In the genomic region with DNA sequence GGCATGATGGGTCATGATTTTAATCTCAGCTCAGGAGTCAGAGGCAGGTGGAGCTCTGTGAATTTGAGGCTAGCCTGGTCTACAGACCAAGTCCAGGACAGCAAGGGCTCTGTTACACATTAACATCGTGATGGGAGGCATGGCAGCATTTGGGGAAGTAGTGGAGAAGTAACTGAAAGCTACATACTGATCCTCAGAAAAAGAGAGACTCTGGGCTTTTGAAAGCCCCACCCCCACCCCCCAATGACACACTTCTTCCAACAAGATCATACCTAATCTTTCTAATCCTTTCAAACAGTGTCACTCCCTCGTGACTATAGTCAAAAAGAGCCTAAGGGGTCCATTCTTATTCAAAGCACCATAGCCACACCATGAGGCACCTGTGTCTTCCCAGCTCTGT, we compare ENCODE assay signal across 30 mouse cellular contexts.
DNase-seq lines count a peak whose midpoint lies in the region; ATAC-seq and TF ChIP-seq lines count a peak whose summit lies in the region.
"Had no signal": no experiment of that assay in that cellular context is flagged by ENCODE, and none has a peak within 500 bp of the region (broad histone marks: within the 10 kb centered on the region; RNA-seq: fewer than 3 reads in every experiment).

No protein-coding gene starts in this region.

- TF ChIP-seq POLR2A in MEL (IDR thresholded peaks at IDR 0.05; ENCODE audit: control insufficient read depth in 1 of 2, insufficient read depth in 1 of 2, low read depth in 1 of 2, low read length in 2 of 2, poor library complexity in 1 of 2): no peak

- no peak for TF ChIP-seq RAD21 in MEL (IDR thresholded peaks at IDR 0.05; ENCODE audit: low read depth, low read length)

- no peaks in the 10 kb centered on the region for H3K79me2 ChIP-seq in MEL (ENCODE audit: control insufficient read depth, insufficient read depth, low read length, poor library complexity)

- no peaks in the 10 kb centered on the region for H3K4me1 ChIP-seq in midbrain, embryonic 11.5 days (ENCODE audit: control insufficient read depth, insufficient read depth, low read length)
- H3K4me1 ChIP-seq in midbrain, embryonic 10.5 days: no peaks in the 10 kb centered on the region
- peaks cover 0 to 6% of the 10 kb centered on the region in 2 experiments; a peak in 2 of 4 replicates for H3K4me1 ChIP-seq in MEL (ENCODE audit: control insufficient read depth in 1 of 2, insufficient read depth in 2 of 2, low read length in 2 of 2)

- H3K36me3 ChIP-seq in midbrain, embryonic 11.5 days (ENCODE audit: control insufficient read depth, insufficient read depth, low read length): no peaks in the 10 kb centered on the region
- H3K36me3 ChIP-seq in midbrain, embryonic 10.5 days: no peaks in the 10 kb centered on the region
- peaks cover 0 to 2% of the 10 kb centered on the region in 2 experiments; a peak in 1 of 4 replicates for H3K36me3 ChIP-seq in MEL (ENCODE audit: control insufficient read depth in 1 of 2, insufficient read depth in 2 of 2, low read length in 2 of 2)
- H3K36me3 ChIP-seq: embryonic facial prominence, embryonic 12.5 days; embryonic facial prominence, embryonic 15.5 days; heart, embryonic 12.5 days; heart, embryonic 15.5 days had no signal

- TF ChIP-seq CTCF in MEL (IDR thresholded peaks at IDR 0.05 in 2 of 3, conservative IDR thresholded peaks at IDR 0.05 in 1 of 3; ENCODE audit: control insufficient read depth in 1 of 3, insufficient read depth in 1 of 3, low read depth in 2 of 3, low read length in 3 of 3, poor library complexity in 1 of 3, severe bottlenecking in 1 of 3): no peak

- no peak overlapping the region for H3K4me3 ChIP-seq in midbrain, embryonic 11.5 days (ENCODE audit: low read depth, low read length)
- H3K4me3 ChIP-seq in midbrain, embryonic 10.5 days: no peak overlapping the region
- H3K4me3 ChIP-seq in MEL (ENCODE audit: control insufficient read depth in 1 of 2, insufficient read depth in 1 of 2, low read depth in 2 of 2, low read length in 2 of 2): no peak overlapping the region
- H3K4me3 ChIP-seq: embryonic facial prominence, embryonic 12.5 days; embryonic facial prominence, embryonic 15.5 days; heart, embryonic 12.5 days; heart, embryonic 15.5 days had no signal

- no peak for TF ChIP-seq EP300 in MEL (IDR thresholded peaks at IDR 0.05; ENCODE audit: low read depth in 1 of 2, low read length in 2 of 2)

- no peaks in the 10 kb centered on the region for H3K27me3 ChIP-seq in midbrain, embryonic 11.5 days (ENCODE audit: control insufficient read depth, insufficient read depth, low read length)
- H3K27me3 ChIP-seq in midbrain, embryonic 10.5 days (ENCODE audit: low read depth, poor library complexity, severe bottlenecking): no peaks in the 10 kb centered on the region
- H3K27me3 ChIP-seq in MEL (ENCODE audit: control insufficient read depth in 1 of 2, insufficient read depth in 2 of 2, low read length in 2 of 2): no peaks in the 10 kb centered on the region
- H3K27me3 ChIP-seq: embryonic facial prominence, embryonic 12.5 days; embryonic facial prominence, embryonic 15.5 days; heart, embryonic 12.5 days; heart, embryonic 15.5 days; Patski had no signal

- H3K4me2 ChIP-seq in midbrain, embryonic 11.5 days: no peak overlapping the region
- H3K4me2 ChIP-seq: embryonic facial prominence, embryonic 12.5 days; embryonic facial prominence, embryonic 15.5 days; heart, embryonic 12.5 days; heart, embryonic 15.5 days; hindbrain, embryonic 14.5 days had no signal

- H3K9me3 ChIP-seq in midbrain, embryonic 11.5 days (ENCODE audit: control insufficient read depth, low read length): no peaks in the 10 kb centered on the region
- H3K9me3 ChIP-seq in midbrain, embryonic 10.5 days (replicated peaks): no peaks in the 10 kb centered on the region
- no peaks in the 10 kb centered on the region for H3K9me3 ChIP-seq in MEL (replicated peaks; ENCODE audit: insufficient read depth, low read length)
- H3K9me3 ChIP-seq: embryonic facial prominence, embryonic 12.5 days; embryonic facial prominence, embryonic 15.5 days; heart, embryonic 12.5 days; heart, embryonic 15.5 days had no signal

- 49% methylated on average over 2 of the region's 2 CpGs for WGBS in midbrain, embryonic 11.5 days
- 66% methylated on average over 2 of the region's 2 CpGs for WGBS in midbrain, embryonic 10.5 days

- no peak overlapping the region for H3K27ac ChIP-seq in midbrain, embryonic 11.5 days (ENCODE audit: low read depth, low read length)
- H3K27ac ChIP-seq in midbrain, embryonic 10.5 days (replicated peaks): no peak overlapping the region
- no peak overlapping the region for H3K27ac ChIP-seq in MEL (ENCODE audit: control insufficient read depth, low read depth, low read length)
- H3K27ac ChIP-seq: embryonic facial prominence, embryonic 12.5 days; embryonic facial prominence, embryonic 15.5 days; heart, embryonic 15.5 days; hindbrain, embryonic 14.5 days; hindbrain, postnatal 0 days had no signal

- ATAC-seq in midbrain, embryonic 11.5 days (ENCODE audit: low FRiP score): no peak
- 0 out of 2 replicates have a peak, but pooled peaks have one; percentile 31 for ATAC-seq in common myeloid progenitor, adult 5-6 weeks (replicated peaks; ENCODE audit: low read depth, poor library complexity, severe bottlenecking)
- peak; percentile 40 for ATAC-seq in megakaryocyte progenitor cell, adult 5-6 weeks (replicated peaks; ENCODE audit: poor library complexity)
- ATAC-seq: activated CD4-positive, CD25-positive, alpha-beta regulatory T cell, adult 4 months; forebrain, embryonic 14.5 days; forebrain, postnatal 0 days; hindbrain, postnatal 0 days; inflammation-experienced regulatory T-cells, adult 6 months; intestine, embryonic 16.5 days; Patski had no signal

- peak; percentile 10 for DNase-seq in midbrain, embryonic 11.5 days (ENCODE audit: low spot score, missing footprints)
- DNase-seq in midbrain, embryonic 10.5 days (ENCODE audit: low spot score): no peak
- DNase-seq in MEL (ENCODE audit: low read depth, low spot score): peak; percentile 37
- no peak for DNase-seq in frontal cortex, postnatal 10 days (ENCODE audit: low spot score in 2 of 2)
- DNase-seq in layer of hippocampus, postnatal 14 days (ENCODE audit: low spot score in 2 of 2): no peak
- DNase-seq in B cell, adult 2 months: no peak
- DNase-seq: adrenal gland, postnatal 10 days; adrenal gland, postnatal 36 days; cerebellum, adult 18-20 months; cerebellum, adult 9-10 months; cerebellum, postnatal 14 days; forebrain, postnatal 0 days; gastrocnemius, postnatal 10 days; gastrocnemius, postnatal 36 days; heart, adult 18-20 months; heart, postnatal 10 days; heart, postnatal 4 days had no signal

- H3K9ac ChIP-seq in midbrain, embryonic 11.5 days (ENCODE audit: low read length): no peak overlapping the region
- H3K9ac ChIP-seq in MEL (ENCODE audit: control insufficient read depth, low read depth, low read length, poor library complexity, severe bottlenecking): no peak overlapping the region
- H3K9ac ChIP-seq: embryonic facial prominence, embryonic 12.5 days; embryonic facial prominence, embryonic 15.5 days; forebrain, postnatal 0 days; heart, embryonic 12.5 days; heart, embryonic 15.5 days; hindbrain, embryonic 14.5 days had no signal

TF ChIP-seq in MEL, 35 proteins besides CTCF, POLR2A, EP300 and RAD21:
- TF ChIP-seq ZNF384 (IDR thresholded peaks at IDR 0.05; ENCODE audit: low read depth, low read length) (no peak), HCFC1 (IDR thresholded peaks at IDR 0.05; ENCODE audit: low read depth, low read length) (no peak), MYB (IDR thresholded peaks at IDR 0.05; ENCODE audit: low read depth, low read length) (no peak), CHD1 (IDR thresholded peaks at IDR 0.05; ENCODE audit: low read depth, low read length) (no peak), ZC3H11A (IDR thresholded peaks at IDR 0.05; ENCODE audit: low read depth, low read length) (no peak), ELF1 (IDR thresholded peaks at IDR 0.05; ENCODE audit: low read depth, low read length) (no peak), GATA1 (IDR thresholded peaks at IDR 0.05; ENCODE audit: low read depth, low read length) (no peak), MYC (IDR thresholded peaks at IDR 0.05; ENCODE audit: low read depth, low read length) (no peak), CHD2 (IDR thresholded peaks at IDR 0.05; ENCODE audit: low read length) (no peak), RCOR1 (IDR thresholded peaks at IDR 0.05; ENCODE audit: low read depth, low read length) (no peak), MAFK (IDR thresholded peaks at IDR 0.05; ENCODE audit: borderline replicate concordance, low read depth, low read length) (no peak), ETS1 (IDR thresholded peaks at IDR 0.05; ENCODE audit: low read depth, low read length) (no peak), MAZ (IDR thresholded peaks at IDR 0.05; ENCODE audit: low read depth, low read length) (no peak), USF2 (IDR thresholded peaks at IDR 0.05; ENCODE audit: borderline replicate concordance in 1 of 2, insufficient read depth in 1 of 2, low read depth in 1 of 2, low read length in 2 of 2) (no peak), MAX (IDR thresholded peaks at IDR 0.05; ENCODE audit: low read length) (no peak), TBP (IDR thresholded peaks at IDR 0.05; ENCODE audit: low read depth, low read length) (no peak), KAT2A (conservative IDR thresholded peaks at IDR 0.05; ENCODE audit: low read depth, low read length) (no peak), MEF2A (IDR thresholded peaks at IDR 0.05; ENCODE audit: extremely low read depth, insufficient replicate concordance, low read depth, low read length, poor library complexity, severe bottlenecking) (no peak), MXI1 (IDR thresholded peaks at IDR 0.05; ENCODE audit: low read depth, low read length) (no peak), BHLHE40 (IDR thresholded peaks at IDR 0.05; ENCODE audit: borderline replicate concordance, low read depth, low read length) (no peak)

Comparison
In these comparisons a context has a peak if more than half of its experiments do, and no peak if none do; other contexts are left out.
1. DNase-seq: peak in midbrain, embryonic 11.5 days (single experiment) and MEL (single experiment); none in midbrain, embryonic 10.5 days (single experiment), frontal cortex, postnatal 10 days (0 of 2), layer of hippocampus, postnatal 14 days (0 of 2) and B cell, adult 2 months (0 of 2).